Mouse (Mus musculus) mouse trophoblast stem cell (cell line): Measurements from ENCODE around the gene 1700003F12Rik.

Experiments used
- in situ Hi-C, 2 experiments: fragments of 300-500 bp; cut with MseI, MboI; formaldehyde crosslinking; loops; 2 replicates in 1 of 2; 3 replicates in 1 of 2; pipeline ENCODE4 v1.15.1; 2025

The 1700003F12Rik gene

GRCm38 (mm10) chr2:154576876-154577743 is 30.2 kb downstream of the 1700003F12Rik start:
- in situ Hi-C loops = no loop called here

GRCm38 (mm10) chr2:154577744-154578067 is 30.8 kb downstream of the 1700003F12Rik start:
- in situ Hi-C loops = no loop called here

- in situ Hi-C loops = loop anchor here in 1 of 2 experiments (10.0 kb wide), 1 partner anchor 166 kb away; no protein-coding TSS in a partner anchor
Observed at GRCm38 (mm10) chr2:154580586-154580985, 33.7 kb downstream of the 1700003F12Rik start.

- in situ Hi-C loops = loop anchor here in 1 of 2 experiments (10.0 kb wide), 1 partner anchor 167 kb away; no protein-coding TSS in a partner anchor
Observed at GRCm38 (mm10) chr2:154581421-154581820, 34.5 kb downstream of the 1700003F12Rik start.

GRCm38 (mm10) chr2:154583906-154584872 is 37.3 kb downstream of the 1700003F12Rik start:
- in situ Hi-C loops = loop anchor here in 1 of 2 experiments (10.0 kb wide), 1 partner anchor 169 kb away; no protein-coding TSS in a partner anchor

GRCm38 (mm10) chr2:154584931-154585601 is 38.2 kb downstream of the 1700003F12Rik start:
- in situ Hi-C loops = loop anchor here in 1 of 2 experiments (10.0 kb wide), 1 partner anchor 170 kb away; no protein-coding TSS in a partner anchor

GRCm38 (mm10) chr2:154586405-154586804 is 39.5 kb downstream of the 1700003F12Rik start:
- in situ Hi-C loops = loop anchor here in 1 of 2 experiments (10.0 kb wide), 1 partner anchor 172 kb away; no protein-coding TSS in a partner anchor

GRCm38 (mm10) chr2:154589051-154589450 is 42.2 kb downstream of the 1700003F12Rik start:
- in situ Hi-C loops = loop anchor here in 1 of 2 experiments (10.0 kb wide), 1 partner anchor 174 kb away; no protein-coding TSS in a partner anchor

- in situ Hi-C loops = no loop called here
Observed at GRCm38 (mm10) chr2:154591239-154591638, 44.4 kb downstream of the 1700003F12Rik start.

- in situ Hi-C loops = no loop called here
Observed at GRCm38 (mm10) chr2:154593025-154593424, 46.1 kb downstream of the 1700003F12Rik start.

- in situ Hi-C loops = no loop called here
Observed at GRCm38 (mm10) chr2:154595775-154596174, 48.9 kb downstream of the 1700003F12Rik start.

- in situ Hi-C loops = no loop called here
Observed at GRCm38 (mm10) chr2:154597399-154597798, 50.5 kb downstream of the 1700003F12Rik start.
